Mouse (Mus musculus) embryo, embryonic 11.5 days (tissue): ENCODE data around the gene Ppm1g.

Source experiments
- DNase-seq: peaks from one replicate; pipeline ENCODE4 v3.0.0-alpha.2; 2012; ENCODE audit warnings: low read depth, low spot score

Ppm1g gene

DNA sequence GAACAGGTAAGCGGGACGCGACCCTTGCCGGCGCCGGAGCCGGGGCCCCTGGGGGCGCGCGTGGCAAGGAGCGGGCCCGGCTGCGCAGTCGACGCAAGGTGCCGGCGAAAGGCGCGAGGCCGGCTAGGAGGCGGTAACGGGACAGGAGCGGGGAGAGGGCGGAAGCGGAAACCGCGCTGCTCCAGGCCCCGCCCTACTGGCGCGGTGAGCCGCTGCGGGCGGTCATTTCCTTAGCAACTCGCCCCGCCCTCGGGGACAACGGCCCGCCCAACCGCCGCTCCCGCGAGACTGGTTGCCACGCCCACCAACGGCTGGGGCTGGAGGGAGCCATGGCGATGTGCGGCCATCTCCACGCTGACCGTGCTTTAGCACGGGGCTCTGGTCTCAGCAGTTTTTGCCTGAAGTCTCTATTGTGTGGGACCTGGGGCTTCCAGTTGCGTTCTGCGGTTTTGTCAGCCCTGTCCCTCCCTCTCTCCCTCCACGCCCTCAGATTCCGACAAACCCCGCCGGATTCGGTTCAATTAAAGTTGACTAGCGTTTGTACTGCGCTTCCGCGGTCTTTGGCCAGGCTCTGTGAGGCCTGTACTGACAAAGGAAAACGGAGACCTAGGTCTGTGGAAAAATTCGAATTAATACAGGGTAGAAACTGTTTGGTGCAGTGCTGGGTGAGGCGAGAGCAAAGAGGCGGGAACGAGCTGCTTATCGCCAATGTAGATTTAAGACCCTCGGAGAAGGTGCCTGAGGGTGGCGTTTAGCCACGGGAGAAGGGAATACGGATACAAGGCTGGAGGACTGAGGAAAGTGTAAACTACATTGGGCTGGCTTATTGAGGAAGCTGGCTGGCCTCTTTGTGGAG is at the start of gene Ppm1g:
Gene Ppm1g, minus strand, starts transcription at position 240 of the 856 bp plus-strand sequence.
- peak; percentile 93 for DNase-seq

DNA sequence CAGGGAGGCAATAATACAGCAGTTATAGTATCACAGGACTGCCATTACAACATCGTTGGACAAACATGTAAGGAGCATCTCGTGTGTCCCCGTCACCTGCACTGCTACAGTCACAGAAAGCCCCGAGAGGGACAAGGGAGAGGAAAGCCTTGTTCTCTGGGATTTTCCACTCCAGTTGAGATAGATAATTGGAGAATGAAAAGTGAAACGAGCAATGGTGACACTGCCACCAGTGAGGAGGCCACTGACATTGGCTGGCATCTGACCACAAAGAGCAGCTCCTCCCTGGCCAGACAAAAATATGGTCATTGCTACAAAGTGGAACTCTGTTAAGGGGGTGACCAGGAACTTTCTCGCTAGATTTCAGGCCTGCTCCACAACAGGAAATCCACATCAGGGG is 47.2 kb upstream of the Ppm1g start:
- no peak for DNase-seq

DNA sequence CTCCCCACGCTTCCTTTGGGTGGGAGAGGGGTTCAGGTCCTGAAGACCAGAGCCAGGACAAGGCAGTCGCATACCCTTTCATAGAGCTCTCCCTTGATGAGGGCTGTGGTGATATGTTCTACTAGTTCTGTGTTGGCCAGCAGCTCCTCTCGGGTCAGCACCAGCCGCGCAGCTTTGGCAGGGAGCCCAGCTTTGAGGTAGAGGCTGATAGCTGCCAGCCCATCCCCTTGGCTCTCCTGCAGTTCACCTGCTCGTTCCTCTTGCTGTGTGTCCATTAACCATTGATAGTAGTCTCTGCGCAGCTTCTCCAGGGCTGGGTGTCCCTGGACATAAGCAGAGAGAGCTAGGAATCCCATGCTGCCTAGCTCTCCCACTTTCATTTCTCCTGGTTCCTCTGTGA is 45.6 kb upstream of the Ppm1g start:
- DNase-seq = no peak

DNA sequence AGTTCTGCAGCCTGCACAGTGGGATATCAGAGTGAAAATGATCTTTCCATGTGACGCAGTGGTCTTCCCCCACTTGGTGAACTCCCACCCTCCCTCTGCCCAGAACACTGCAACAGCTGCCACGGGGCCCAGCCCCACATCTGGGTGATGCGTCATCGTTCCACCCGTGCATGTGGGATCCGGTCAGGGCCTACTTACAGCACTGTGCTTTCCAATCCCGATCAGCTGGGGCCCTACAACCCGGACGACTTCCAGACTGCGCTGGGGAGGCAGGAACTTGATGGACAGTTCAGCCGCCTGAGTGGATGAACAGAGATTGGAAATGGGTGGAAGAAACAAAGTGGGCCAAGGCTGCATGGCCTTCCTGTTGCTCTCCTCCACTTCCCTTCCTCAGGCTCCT is 37.1 kb upstream of the Ppm1g start:
- no peak for DNase-seq

DNA sequence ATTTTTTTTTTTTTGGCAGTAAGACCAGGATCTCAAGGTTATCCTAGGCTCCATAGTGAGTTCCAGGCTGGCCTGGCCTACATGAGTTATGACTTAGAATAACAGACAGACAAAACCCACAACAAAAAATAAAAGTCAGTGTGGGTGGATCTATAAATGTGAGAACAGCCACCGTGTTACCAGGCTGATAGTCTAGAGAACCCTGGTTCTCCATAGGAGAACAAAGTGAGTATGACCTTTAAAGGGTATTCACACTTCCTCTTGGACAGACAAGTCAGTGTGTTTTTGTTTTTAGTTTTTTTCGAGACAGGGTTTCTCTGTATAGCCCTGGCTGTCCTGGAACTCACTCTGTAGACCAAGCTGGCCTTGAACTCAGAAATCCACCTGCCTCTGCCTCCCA is 35.5 kb upstream of the Ppm1g start:
- DNase-seq = no peak

DNA sequence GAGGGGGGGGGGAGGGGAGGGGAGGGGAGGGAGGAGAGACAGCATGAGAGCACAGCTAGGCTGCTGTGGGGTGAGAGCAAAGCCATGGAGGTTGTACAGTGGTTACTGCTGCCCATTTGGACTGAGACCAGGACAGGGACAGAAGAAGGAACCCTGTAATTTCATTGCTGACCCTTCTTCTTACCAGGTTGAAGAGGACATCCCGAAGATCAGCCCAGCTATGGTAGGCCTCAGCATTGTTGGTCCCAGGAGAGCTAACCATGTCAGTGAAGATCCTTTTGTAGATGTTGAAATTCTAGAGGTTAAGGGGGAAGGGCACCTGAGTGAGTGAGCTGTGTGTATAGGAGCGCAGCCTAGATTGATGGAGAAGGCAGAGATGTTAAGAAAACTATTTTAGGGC is 34.9 kb upstream of the Ppm1g start:
- DNase-seq = no peak

DNA sequence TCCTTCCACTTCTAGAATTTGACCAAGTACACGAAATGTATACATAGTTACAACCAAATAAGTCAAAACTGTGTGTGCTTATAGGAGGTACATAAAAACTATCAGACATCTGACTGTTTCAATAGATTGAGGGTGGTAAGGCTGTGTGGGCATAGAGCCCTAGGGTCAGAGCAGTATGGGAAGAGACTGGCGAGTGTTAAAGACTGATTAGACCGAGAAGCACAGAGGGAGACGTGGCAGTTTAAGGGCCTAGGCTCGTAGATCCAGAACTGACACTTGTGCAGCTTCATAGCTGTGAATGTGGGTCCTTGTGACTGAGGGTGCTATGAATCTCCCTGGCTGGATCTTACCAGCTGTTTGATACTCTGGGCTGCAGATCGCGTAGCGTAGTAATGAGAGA is 34.4 kb upstream of the Ppm1g start:
- no peak for DNase-seq

DNA sequence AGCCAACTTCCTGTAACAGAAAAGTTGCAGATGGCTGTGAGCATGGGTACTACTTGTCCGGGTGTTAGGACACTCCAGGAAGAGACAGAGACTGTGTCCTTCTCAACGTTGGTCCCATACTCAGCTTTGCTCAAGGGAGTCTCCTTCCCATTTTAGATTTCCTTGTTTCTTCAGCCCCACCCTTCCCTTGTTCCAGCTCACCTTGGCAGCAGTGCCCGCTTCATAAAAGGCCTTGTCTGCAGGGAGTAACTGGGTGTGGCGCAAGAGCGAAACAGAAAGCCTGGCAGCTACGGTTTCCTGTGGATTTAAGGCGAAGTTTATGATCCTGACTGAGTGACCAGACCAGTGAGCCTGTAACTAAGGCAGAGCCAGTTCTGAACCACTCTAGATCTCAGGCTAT is 34.0 kb upstream of the Ppm1g start:
- DNase-seq = no peak

DNA sequence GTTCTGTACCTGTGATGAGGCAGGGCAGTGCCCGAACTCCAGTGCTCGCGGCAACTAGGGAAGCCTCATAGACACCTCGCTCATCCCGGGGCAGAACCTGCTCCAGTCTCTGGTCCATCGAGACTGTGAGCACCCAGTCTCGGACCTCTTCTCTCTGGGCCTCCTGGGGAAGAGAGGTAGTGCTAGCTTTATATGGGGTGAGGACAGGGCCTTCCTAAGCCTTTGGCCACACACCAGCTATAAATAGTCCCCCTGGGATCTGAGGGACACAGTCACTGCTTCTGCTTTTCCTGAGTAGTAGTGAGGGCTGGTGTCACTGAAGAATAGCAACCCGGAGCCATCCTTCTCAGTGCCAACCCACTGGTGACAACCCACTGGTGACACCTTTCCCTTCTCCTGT is 33.3 kb upstream of the Ppm1g start:
- no peak for DNase-seq

DNA sequence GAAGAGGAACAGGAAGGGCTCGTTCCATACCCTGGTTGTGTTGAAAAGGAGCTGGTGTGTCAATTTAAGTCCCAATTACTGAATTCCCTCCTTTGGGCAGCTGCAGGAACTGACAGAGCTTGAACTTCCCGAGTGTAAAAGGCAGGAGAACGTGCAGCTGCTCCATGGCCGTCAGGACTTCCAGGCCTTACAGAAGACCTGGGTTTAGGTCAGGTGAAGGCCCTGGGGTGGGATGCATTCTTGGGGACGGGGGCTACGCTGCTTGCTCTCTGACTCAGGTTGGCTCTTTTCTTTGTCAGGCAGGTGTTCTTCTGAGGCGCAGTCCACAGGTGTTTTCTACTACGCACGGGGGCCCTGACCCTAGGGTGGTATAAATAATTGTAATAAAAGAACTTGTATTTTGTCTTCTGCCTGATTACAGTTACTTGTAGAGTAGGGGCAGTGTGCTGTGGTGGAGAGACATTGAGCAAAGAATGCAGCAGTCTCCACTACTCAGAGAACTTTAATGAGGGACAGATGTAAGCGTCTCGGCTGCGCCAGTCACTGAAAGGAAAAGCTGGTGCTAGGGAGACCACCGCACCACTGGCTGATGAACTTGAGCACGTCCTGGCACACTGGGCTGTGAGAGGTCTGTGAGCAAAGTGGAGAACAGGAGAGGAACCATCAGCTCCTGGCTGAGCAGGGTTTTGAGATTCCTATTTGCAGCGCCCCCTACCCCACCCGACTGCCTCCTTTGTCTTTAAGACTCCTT is 32.5 kb upstream of the Ppm1g start:
- no peak for DNase-seq

DNA sequence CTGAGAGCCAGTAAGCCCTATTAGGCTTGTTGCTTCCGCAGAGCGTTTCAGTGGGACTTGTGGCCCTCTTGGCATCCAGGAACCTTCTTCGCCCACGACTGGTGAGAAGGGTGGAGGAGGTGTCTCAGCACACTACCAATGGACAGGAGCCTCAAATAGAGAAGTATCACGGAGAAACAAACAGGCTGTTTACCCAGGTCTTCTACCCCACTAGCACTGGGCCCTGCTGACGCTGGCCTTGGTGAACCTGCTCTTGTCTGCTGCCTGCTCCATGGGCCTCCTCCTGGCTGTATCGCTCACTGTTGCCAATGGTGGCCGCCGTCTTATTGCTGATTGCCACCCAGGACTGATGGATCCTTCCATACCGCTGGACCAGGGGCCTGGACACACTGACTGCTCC is 31.7 kb upstream of the Ppm1g start:
- DNase-seq = no peak

DNA sequence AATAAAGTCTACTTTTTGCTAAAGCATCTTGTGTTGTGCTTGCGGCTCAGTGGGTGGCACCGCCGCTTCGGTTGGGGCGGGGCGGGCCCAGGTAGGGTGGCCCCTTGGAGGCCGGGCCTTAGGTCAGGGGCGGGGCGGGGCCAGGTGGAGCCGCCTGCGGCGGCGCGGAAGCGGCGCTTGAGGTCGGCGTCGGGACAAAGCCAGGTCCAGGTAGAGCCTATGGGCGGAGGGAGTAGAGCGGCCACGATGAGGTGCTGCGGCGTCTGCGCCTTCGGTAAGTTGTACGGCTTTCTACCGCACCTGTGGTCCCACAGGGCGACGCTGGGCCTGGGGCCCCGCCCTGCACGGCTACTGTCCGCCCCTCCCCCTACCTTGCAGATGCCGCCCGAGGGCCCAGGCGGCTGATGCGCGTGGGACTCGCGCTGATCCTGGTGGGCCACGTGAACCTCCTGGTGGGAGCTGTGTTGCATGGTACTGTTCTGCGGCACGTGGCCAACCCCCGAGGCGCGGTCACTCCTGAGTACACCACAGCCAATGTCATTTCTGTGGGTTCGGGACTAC is 31.1 kb upstream of the Ppm1g start, which contains the start of gene Krtcap3:
Gene Krtcap3, plus strand, starts transcription at position 151 of the 561 bp plus-strand sequence.
- peak; percentile 27 for DNase-seq

DNA sequence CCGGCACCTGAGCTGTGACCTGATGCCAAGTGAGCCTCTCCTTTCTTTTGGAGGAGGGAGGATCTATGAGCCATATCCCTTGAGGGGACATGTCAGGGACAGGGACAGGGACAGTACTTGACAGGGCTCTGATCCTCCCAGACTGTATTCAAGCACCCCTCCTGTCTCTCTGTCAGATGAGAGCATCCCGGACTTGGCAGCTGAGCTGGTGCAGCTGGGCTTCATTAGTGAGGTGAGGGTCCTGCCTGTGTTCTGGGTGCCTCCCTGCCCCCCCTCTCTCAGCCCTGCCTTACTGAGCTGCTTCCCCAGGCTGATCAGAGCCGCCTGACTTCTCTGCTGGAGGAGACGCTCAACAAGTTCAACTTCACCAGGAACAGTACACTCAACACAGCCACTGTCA is 30.2 kb upstream of the Ppm1g start:
- DNase-seq = no peak

DNA sequence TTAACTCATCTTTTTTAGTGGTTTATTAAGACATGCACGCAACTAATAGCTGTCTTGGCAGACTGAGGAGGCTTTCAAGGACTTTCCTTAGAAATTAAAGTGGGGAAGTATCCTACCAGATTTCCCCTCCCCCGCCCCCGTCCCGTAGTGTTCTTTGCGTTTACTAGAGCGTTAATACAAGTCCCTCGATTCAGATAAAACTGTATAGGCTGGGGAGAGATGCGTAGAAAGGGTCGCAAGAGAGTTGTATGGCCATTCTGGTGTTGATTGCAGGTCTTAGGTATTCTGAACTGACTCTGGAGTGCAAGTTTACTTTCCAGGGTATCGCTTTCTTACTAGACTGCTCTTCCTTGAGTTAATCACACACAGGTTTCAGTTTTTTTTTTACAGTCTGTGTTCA is 21.7 kb upstream of the Ppm1g start:
- no peak for DNase-seq

DNA sequence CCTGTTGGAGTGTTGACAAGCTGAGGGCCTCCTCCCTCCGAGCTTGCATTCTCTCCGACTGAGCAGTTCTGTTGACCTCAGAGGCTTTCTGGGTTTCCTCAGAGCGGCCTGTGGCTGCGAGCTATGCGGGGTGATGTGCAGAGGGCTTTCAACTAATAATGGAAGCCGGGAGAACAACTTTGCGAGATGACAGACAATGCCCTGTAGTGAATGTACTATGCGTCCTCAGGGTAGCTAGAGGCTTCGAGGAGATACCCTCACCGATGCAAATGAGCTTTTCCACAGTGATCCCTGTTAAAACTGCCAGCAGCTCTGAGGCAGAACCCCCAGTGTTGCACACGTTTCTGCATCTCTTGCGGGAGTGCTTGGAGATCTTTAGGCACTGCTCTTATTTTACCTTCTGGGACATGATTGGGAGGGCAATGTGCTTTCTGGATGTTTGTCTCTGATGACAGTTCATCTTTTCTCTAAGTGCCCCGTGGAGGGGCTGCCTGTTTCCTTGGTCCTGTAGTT is 21.1 kb upstream of the Ppm1g start:
- no peak for DNase-seq

DNA sequence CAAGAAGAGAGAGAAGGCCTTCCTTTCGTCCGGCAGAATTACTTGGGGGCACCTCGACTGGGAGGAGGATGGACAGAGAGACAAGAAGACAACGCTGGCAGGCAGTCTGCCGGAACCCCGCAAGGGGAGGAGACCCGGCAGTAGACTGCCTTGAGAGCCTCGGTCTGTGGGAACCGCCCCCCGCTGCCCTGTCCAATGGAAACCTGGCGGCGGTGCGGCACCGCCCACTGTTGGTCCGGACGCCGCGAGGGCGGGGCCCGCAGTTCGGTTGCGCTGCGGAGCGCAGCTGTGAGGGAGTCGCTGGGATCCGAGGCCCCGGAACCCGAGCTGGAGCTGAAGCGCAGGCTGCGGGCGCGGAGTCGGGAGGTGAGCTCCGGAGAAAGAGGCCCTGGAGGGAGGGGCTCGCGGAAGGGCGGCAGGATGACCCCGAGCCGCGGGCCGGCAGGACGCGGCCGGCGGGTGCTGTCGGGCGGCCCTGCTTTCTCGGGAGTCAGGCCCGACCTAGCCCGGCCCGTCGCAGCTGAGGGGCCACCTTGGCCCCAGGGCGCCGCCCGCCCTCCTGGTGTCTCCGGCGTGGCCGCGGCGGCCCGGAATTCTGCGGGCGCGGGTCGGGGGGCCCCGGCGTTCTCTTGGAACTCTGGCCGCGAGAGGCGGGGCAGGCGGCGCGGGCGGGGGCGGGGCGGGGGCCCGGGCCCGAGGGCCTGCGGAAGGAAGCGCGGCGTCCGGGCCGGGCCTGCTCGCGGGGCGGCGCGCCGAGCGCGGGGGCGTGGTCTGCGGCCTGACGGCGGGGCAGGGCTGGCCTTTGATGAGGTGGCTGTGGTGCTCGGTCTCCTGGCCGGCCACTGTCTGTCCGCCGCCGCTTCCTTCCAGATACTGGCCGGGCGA is 20.4 kb upstream of the Ppm1g start, which contains the start of the genes Nrbp1 and Gm9970:
Gene Nrbp1, plus strand, starts transcription at position 228 of the 885 bp plus-strand sequence.
Gene Gm9970, minus strand, starts transcription at position 596 of the 885 bp plus-strand sequence.
- peak; percentile 92 for DNase-seq

DNA sequence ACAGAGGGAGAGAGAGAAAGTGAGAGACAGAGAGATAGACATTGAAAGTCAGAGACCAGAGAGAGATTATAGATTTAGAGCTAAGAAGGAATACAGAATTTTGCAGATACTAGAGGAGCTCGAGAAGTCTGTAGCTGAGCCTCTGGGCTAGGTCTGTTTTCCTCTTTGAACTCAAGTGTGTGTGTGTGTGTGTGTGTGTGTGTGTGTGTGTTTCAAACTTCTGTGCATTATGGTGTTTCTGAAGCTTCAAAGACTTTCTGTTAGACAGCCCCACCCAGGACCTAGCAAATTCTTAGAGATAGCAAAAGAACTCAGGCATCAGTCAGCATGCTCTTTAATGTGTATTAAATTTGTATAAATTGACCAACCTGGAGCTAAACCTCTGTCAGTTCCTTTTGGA is 6.2 kb upstream of the Ppm1g start:
- no peak for DNase-seq

DNA sequence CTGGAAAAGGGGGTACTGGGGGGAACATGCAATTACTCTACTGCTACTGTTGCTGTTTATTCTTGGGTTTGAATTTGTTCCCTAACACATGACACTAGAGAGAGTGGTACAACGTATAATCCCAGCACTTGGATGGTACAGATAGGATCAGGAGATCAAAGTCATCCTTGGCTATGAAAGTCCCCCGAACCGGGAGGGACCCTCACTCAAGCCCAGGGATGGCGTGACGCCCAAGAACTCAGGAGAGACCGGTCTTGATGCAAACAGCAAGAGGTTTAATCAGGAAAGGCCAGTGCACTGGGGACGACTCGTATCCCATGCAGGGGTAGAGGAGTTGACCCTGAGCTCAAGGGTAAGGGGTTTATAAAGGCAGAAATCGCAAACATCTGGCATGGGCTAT is 2.2 kb upstream of the Ppm1g start:
- no peak for DNase-seq

DNA sequence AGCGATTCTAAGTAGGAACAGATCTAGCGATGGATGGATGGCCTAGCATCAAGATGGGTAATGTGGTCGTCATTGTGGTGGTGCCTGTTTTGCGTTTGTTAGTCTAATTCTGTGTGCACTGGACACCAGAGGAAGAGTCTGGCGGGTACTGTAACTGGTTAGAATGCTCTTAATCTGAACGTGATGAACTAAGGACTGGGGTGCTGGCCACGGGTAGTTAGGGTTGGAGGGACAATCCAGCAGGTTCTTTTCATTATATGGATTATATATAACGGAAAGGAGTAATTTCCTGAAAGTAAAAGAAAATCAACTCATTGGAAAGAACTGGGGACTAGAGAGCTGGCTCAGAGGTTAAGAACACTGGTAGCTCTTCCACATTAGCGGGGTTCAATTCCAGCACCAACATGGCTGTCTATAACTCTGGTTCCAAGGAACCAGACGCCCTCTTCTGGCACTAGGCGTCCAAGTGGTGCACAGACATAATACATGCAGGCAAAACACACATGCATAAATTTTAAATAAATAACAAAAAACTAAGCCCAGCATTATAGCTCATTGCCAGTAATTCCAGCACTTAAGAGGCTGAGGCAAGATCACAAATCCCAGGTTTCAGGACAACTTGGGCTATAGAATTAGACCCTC is 938 bp upstream of the Ppm1g start:
- peak; percentile 59 for DNase-seq

DNA sequence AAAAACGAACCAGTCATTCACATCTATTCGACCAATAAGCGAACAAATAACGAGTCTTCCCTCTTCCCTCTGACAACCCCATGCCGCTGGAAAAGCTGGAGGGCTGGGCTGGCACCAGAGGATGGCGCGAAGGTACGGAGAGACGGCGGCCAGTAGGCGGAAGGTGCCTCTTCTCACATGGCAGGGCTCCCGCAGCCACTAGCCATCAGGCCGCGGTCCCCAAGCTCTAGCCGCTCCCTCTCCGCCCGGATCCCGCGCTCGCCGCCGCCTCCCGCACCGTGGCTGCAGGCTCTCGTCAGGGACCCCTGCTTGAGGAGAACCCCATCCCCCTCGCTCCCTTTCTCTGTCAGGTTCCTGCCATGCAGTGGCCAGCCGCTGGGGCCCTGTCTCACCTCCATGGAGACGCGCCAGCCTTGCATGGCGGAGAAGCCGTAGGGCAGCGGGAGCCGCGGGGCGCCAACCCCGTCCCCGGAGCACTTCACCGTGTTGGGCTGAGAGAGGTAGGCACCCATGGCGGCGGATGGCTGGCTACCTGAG is 508 bp downstream of the Ppm1g start:
- peak; percentile 38 for DNase-seq
